Mouse (Mus musculus): ENCODE results near the gene 4930595D18Rik. TPM values are rescaled to one million over a fixed set of nuclear protein-coding genes. Genes with fewer than 3 reads are reported as not detected.

Gene 4930595D18Rik
- polyA plus RNA-seq, 1 experiment = 0.29 TPM

- TF ChIP-seq CTCF (IDR thresholded peaks at IDR 0.05; ENCODE audit: borderline replicate concordance, extremely low read depth, insufficient read depth, insufficient read length) (no peak), POLR2A (IDR thresholded peaks at IDR 0.05; ENCODE audit: borderline replicate concordance, extremely low read depth, insufficient read depth, insufficient read length, poor library complexity, severe bottlenecking) (no peak)
- no peak for DNase-seq (ENCODE audit: low read depth)
Measured at GRCm38 (mm10) chr12:111152579-111152978, 31.7 kb downstream of the 4930595D18Rik start.

GRCm38 (mm10) chr12:111151422-111152156, 32.7 kb downstream of the 4930595D18Rik start:
- TF ChIP-seq CTCF (IDR thresholded peaks at IDR 0.05; ENCODE audit: borderline replicate concordance, extremely low read depth, insufficient read depth, insufficient read length) = no peak
- TF ChIP-seq POLR2A (IDR thresholded peaks at IDR 0.05; ENCODE audit: borderline replicate concordance, extremely low read depth, insufficient read depth, insufficient read length, poor library complexity, severe bottlenecking) = no peak

GRCm38 (mm10) chr12:111150236-111150596, 34.1 kb downstream of the 4930595D18Rik start:
- TF ChIP-seq CTCF (IDR thresholded peaks at IDR 0.05; ENCODE audit: borderline replicate concordance, extremely low read depth, insufficient read depth, insufficient read length) (no peak), POLR2A (IDR thresholded peaks at IDR 0.05; ENCODE audit: borderline replicate concordance, extremely low read depth, insufficient read depth, insufficient read length, poor library complexity, severe bottlenecking) (no peak)
- DNase-seq (ENCODE audit: low read depth) = no peak

More at GRCm38 (mm10) chr12:111151422-111152156, 32.7 kb downstream of the 4930595D18Rik start:
- DNase-seq (ENCODE audit: low read depth) = no peak

GRCm38 (mm10) chr12:111149495-111150235, 34.6 kb downstream of the 4930595D18Rik start:
- no peak for DNase-seq (ENCODE audit: low read depth)
- TF ChIP-seq POLR2A (IDR thresholded peaks at IDR 0.05; ENCODE audit: borderline replicate concordance, extremely low read depth, insufficient read depth, insufficient read length, poor library complexity, severe bottlenecking) (no peak), CTCF (IDR thresholded peaks at IDR 0.05; ENCODE audit: borderline replicate concordance, extremely low read depth, insufficient read depth, insufficient read length) (no peak)

- peak; percentile 77 for DNase-seq (ENCODE audit: low read depth)
- TF ChIP-seq CTCF (IDR thresholded peaks at IDR 0.05; ENCODE audit: borderline replicate concordance, extremely low read depth, insufficient read depth, insufficient read length) = no peak
Measured at GRCm38 (mm10) chr12:111145269-111145668, 39.0 kb downstream of the 4930595D18Rik start.

- TF ChIP-seq CTCF (IDR thresholded peaks at IDR 0.05; ENCODE audit: borderline replicate concordance, extremely low read depth, insufficient read depth, insufficient read length) (no peak), POLR2A (IDR thresholded peaks at IDR 0.05; ENCODE audit: borderline replicate concordance, extremely low read depth, insufficient read depth, insufficient read length, poor library complexity, severe bottlenecking) (no peak)
Measured at GRCm38 (mm10) chr12:111144598-111144997, 39.7 kb downstream of the 4930595D18Rik start.

GRCm38 (mm10) chr12:111143509-111144063, 40.7 kb downstream of the 4930595D18Rik start:
- DNase-seq (ENCODE audit: low read depth) = peak; percentile 66
- TF ChIP-seq CTCF (IDR thresholded peaks at IDR 0.05; ENCODE audit: borderline replicate concordance, extremely low read depth, insufficient read depth, insufficient read length) (no peak), POLR2A (IDR thresholded peaks at IDR 0.05; ENCODE audit: borderline replicate concordance, extremely low read depth, insufficient read depth, insufficient read length, poor library complexity, severe bottlenecking) (no peak)

More at GRCm38 (mm10) chr12:111144598-111144997, 39.7 kb downstream of the 4930595D18Rik start:
- DNase-seq (ENCODE audit: low read depth) = no peak

GRCm38 (mm10) chr12:111143005-111143508, 41.2 kb downstream of the 4930595D18Rik start:
- DNase-seq (ENCODE audit: low read depth) = peak; percentile 94
- TF ChIP-seq CTCF (IDR thresholded peaks at IDR 0.05; ENCODE audit: borderline replicate concordance, extremely low read depth, insufficient read depth, insufficient read length) (peak; percentile 64), POLR2A (IDR thresholded peaks at IDR 0.05; ENCODE audit: borderline replicate concordance, extremely low read depth, insufficient read depth, insufficient read length, poor library complexity, severe bottlenecking) (no peak)

GRCm38 (mm10) chr12:111137079-111137478, 47.2 kb downstream of the 4930595D18Rik start:
- TF ChIP-seq POLR2A (IDR thresholded peaks at IDR 0.05; ENCODE audit: borderline replicate concordance, extremely low read depth, insufficient read depth, insufficient read length, poor library complexity, severe bottlenecking) (no peak), CTCF (IDR thresholded peaks at IDR 0.05; ENCODE audit: borderline replicate concordance, extremely low read depth, insufficient read depth, insufficient read length) (no peak)
- DNase-seq (ENCODE audit: low read depth) = no peak

GRCm38 (mm10) chr12:111135953-111136352, 48.3 kb downstream of the 4930595D18Rik start:
- no peak for DNase-seq (ENCODE audit: low read depth)
- TF ChIP-seq POLR2A (IDR thresholded peaks at IDR 0.05; ENCODE audit: borderline replicate concordance, extremely low read depth, insufficient read depth, insufficient read length, poor library complexity, severe bottlenecking) (no peak), CTCF (IDR thresholded peaks at IDR 0.05; ENCODE audit: borderline replicate concordance, extremely low read depth, insufficient read depth, insufficient read length) (no peak)

Data from brain, embryonic 14.5 days (tissue).